Mouse (Mus musculus): ENCODE results near the gene Hcfc1r1. TPM values are rescaled to one million over a fixed set of nuclear protein-coding genes. Genes with fewer than 3 reads are reported as not detected.

Gene Hcfc1r1
- polyA plus RNA-seq, 1 experiment from 2014 or later, result 68.9 TPM

DNA sequence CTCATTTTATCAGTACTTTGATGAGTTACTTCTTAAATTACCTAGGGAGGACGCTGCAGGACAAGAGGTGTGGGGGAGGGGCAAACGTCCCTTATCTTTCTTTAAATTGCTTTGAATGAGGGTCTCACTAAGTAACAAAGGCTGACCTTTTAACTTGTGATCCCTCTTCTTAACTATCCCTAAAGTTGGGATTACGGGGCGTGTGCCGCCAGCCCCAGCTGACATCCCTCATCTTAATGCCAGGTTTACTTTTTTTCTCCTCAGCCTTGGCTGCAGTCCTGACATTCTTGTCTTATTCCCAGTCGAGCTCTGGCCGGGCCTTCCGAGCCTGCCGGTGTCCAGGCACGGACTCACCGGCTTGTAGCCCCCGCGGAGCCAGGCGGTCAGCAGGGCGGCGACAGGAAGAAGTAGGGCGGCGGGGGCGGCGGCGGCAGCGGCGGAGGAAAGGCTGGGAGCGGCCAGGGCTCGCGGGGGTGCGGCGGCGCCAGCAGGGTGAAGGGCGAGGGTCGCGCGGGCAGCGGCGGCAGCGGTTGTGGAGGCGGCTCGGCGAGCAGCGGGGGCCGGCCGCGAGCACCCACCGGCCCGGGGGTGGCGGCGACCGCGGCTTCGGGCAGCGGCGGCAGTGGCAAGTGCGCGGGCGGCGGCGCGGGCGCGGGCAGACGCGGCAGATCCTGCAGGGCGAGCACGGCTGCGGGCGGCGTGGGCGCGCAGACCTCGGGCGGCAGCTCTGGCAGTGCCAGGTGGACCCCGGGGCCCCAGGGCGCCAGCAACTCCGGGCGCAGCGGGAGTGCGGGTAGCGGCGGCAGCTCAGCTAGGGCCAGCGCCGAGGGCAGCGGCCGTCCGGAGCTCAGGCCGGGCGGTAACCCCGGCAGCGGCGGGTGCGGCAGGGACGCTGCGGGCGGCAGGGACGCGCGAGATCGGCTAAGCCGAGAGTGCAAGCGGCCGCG lies 26.0 kb downstream of the Hcfc1r1 start:
- under 1% methylated on average over 94 of the region's 101 CpGs for WGBS
- ATAC-seq, result peak; percentile 65
- peak overlapping the region; percentile 100 for H3K4me2 ChIP-seq (replicated peaks)
- H3K27me3 ChIP-seq (replicated peaks), result peaks cover 6% of the 10 kb centered on the region; the same call in 1 of the 2 replicates
- peak overlapping the region; percentile 55 for H3K9ac ChIP-seq
- H3K27ac ChIP-seq, result no peak overlapping the region
- H3K36me3 ChIP-seq, result no peaks in the 10 kb centered on the region
- no peaks in the 10 kb centered on the region for H3K9me3 ChIP-seq
- peak overlapping the region; percentile 77 for H3K4me3 ChIP-seq (replicated peaks)
- peaks cover 12% of the 10 kb centered on the region; the same call in 1 of the 2 replicates for H3K4me1 ChIP-seq (replicated peaks)

DNA sequence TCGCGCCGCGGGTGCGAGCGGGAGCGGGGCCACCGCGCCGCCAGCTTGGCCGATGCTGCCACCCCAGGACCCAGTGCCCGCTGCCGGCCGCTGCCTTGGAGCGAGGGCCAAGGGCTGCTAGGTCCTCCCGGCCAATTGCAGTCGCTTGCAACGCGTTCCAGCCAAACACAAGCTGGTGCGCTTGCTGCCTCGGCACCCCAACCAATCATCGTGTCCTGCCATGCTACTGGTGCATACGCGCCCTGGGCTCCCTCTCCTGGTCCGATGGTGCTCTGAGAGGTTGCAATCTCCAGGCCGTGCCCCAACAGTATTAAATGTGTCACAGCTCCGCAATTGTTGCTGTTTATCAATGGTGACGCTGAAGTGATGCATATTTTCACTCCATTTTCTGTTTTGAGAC lies 26.7 kb downstream of the Hcfc1r1 start:
- 0% methylated on average over 24 of the region's 28 CpGs for WGBS
- H3K4me3 ChIP-seq (replicated peaks), result peak overlapping the region; percentile 77
- peak overlapping the region; percentile 55 for H3K9ac ChIP-seq
- peaks cover 6% of the 10 kb centered on the region; the same call in 1 of the 2 replicates for H3K27me3 ChIP-seq (replicated peaks)
- peak; percentile 97 for ATAC-seq
- H3K4me1 ChIP-seq (replicated peaks), result 0 out of 2 replicates have a peak, but pooled peaks cover 7% of the 10 kb centered on the region
- peak overlapping the region; percentile 100 for H3K4me2 ChIP-seq (replicated peaks)
- H3K36me3 ChIP-seq, result no peaks in the 10 kb centered on the region
- H3K27ac ChIP-seq, result no peak overlapping the region
- no peaks in the 10 kb centered on the region for H3K9me3 ChIP-seq

GRCm38 (mm10) chr17:23703301-23703700 lies 29.9 kb downstream of the Hcfc1r1 start:
- 87% methylated on average over 9 of the region's 9 CpGs for WGBS
- no peaks in the 10 kb centered on the region for H3K36me3 ChIP-seq
- no peak overlapping the region for H3K27ac ChIP-seq
- no peaks in the 10 kb centered on the region for H3K9me3 ChIP-seq
- H3K4me2 ChIP-seq (replicated peaks), result no peak overlapping the region
- peaks cover 6% of the 10 kb centered on the region; the same call in 1 of the 2 replicates for H3K27me3 ChIP-seq (replicated peaks)
- H3K9ac ChIP-seq, result no peak overlapping the region
- no peak for ATAC-seq
- 0 out of 2 replicates have a peak, but pooled peaks cover 8% of the 10 kb centered on the region for H3K4me1 ChIP-seq (replicated peaks)
- no peak overlapping the region for H3K4me3 ChIP-seq (replicated peaks)

GRCm38 (mm10) chr17:23704741-23705140 lies 31.3 kb downstream of the Hcfc1r1 start:
- 60% methylated on average over 7 of the region's 7 CpGs for WGBS
- Histone ChIP-seq H3K4me1 (replicated peaks) (0 out of 2 replicates have a peak, but pooled peaks cover 2% of the 10 kb centered on the region), H3K27ac (no peak overlapping the region), H3K36me3 (no peaks in the 10 kb centered on the region), H3K4me3 (replicated peaks) (no peak overlapping the region), H3K9ac (no peak overlapping the region), H3K9me3 (no peaks in the 10 kb centered on the region), H3K27me3 (replicated peaks) (peaks cover 3% of the 10 kb centered on the region; the same call in 1 of the 2 replicates), H3K4me2 (replicated peaks) (no peak overlapping the region)
- no peak for ATAC-seq

DNA sequence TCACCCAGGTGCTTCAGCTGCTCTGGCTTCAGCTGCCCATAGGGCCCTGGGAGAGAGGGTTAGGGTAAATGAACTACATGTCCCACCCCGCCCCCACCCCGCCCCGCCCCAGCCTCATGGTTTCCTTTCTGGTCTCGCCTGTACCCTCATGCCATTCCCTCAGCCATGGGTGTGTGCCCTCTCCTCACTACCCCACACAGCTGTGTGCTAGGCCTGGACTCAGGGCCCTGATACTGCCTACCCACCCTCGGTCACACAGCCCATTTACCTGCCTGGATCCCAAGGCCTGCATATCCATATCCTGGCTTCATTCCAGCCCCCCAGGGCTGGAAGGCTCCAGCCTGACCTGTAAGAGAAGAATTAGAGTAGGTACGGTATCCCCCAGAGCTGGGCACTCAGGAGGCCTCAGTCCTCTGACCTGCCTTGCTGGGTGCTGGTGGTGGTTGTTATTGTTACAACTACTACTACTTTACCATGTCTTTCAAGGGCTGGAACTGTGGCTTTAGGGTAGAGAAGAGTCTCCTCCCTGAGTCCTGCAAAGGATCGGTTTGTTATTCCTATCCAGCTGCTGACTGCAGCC lies 32.2 kb downstream of the Hcfc1r1 start:
- WGBS, result 75% methylated on average over 7 of the region's 7 CpGs

DNA sequence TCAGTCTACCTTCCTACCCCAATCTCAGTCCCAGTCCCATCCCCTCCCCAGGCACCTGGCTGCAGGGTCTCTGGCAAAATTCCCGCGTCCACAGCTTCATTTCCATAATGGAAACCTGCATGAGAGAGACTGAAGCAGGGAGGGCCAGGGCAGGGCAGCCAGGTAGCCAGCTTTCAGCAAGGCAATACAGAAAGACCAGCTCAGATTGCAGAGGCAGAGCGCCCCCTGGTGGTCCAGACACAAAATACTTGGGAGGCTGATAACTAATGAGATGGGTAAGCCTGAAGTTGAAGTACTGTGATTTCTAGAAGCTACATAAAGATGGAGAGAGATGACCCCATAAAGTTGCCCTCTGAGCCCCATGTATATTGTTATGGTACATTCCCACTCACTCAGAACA lies 32.8 kb downstream of the Hcfc1r1 start:
- H3K36me3 ChIP-seq, result no peaks in the 10 kb centered on the region
- no peaks in the 10 kb centered on the region for H3K9me3 ChIP-seq
- H3K4me2 ChIP-seq (replicated peaks), result no peak overlapping the region
- no peak overlapping the region for H3K9ac ChIP-seq
- H3K27me3 ChIP-seq (replicated peaks), result no peaks in the 10 kb centered on the region
- H3K27ac ChIP-seq, result no peak overlapping the region
- ATAC-seq, result peak; percentile 82
- 0 out of 2 replicates have a peak, but pooled peaks cover 2% of the 10 kb centered on the region for H3K4me1 ChIP-seq (replicated peaks)
- no peak overlapping the region for H3K4me3 ChIP-seq (replicated peaks)
- WGBS, result 0% methylated on average over 3 of the region's 3 CpGs

More for the DNA sequence above, 32.2 kb downstream of the Hcfc1r1 start:
- Histone ChIP-seq H3K36me3 (no peaks in the 10 kb centered on the region), H3K9me3 (no peaks in the 10 kb centered on the region), H3K4me3 (replicated peaks) (no peak overlapping the region), H3K9ac (no peak overlapping the region), H3K4me2 (replicated peaks) (no peak overlapping the region), H3K4me1 (replicated peaks) (0 out of 2 replicates have a peak, but pooled peaks cover 2% of the 10 kb centered on the region), H3K27ac (no peak overlapping the region), H3K27me3 (replicated peaks) (no peaks in the 10 kb centered on the region)
- peak; percentile 29 for ATAC-seq

GRCm38 (mm10) chr17:23717003-23717402 lies 43.6 kb downstream of the Hcfc1r1 start:
- H3K4me1 ChIP-seq (replicated peaks), result peaks cover 5% of the 10 kb centered on the region
- H3K4me3 ChIP-seq (replicated peaks), result no peak overlapping the region
- H3K4me2 ChIP-seq (replicated peaks), result no peak overlapping the region
- no peaks in the 10 kb centered on the region for H3K36me3 ChIP-seq
- ATAC-seq, result no peak
- H3K9me3 ChIP-seq, result no peaks in the 10 kb centered on the region
- H3K27ac ChIP-seq, result no peak overlapping the region
- no peak overlapping the region for H3K9ac ChIP-seq
- 58% methylated on average over 2 of the region's 2 CpGs for WGBS
- no peaks in the 10 kb centered on the region for H3K27me3 ChIP-seq (replicated peaks)

GRCm38 (mm10) chr17:23719455-23719854 lies 46.1 kb downstream of the Hcfc1r1 start:
- H3K9me3 ChIP-seq, result no peaks in the 10 kb centered on the region
- 31% methylated on average over 1 of the region's 1 CpGs for WGBS
- no peaks in the 10 kb centered on the region for H3K27me3 ChIP-seq (replicated peaks)
- H3K4me2 ChIP-seq (replicated peaks), result no peak overlapping the region
- no peak overlapping the region for H3K9ac ChIP-seq
- no peak overlapping the region for H3K4me3 ChIP-seq (replicated peaks)
- ATAC-seq, result no peak
- H3K4me1 ChIP-seq (replicated peaks), result peaks cover 5% of the 10 kb centered on the region
- H3K36me3 ChIP-seq, result no peaks in the 10 kb centered on the region
- no peak overlapping the region for H3K27ac ChIP-seq

- Histone ChIP-seq H3K9me3 (no peaks in the 10 kb centered on the region), H3K9ac (no peak overlapping the region), H3K4me3 (replicated peaks) (no peak overlapping the region), H3K4me2 (replicated peaks) (no peak overlapping the region), H3K4me1 (replicated peaks) (peaks cover 12% of the 10 kb centered on the region), H3K27me3 (replicated peaks) (no peaks in the 10 kb centered on the region), H3K36me3 (no peaks in the 10 kb centered on the region), H3K27ac (no peak overlapping the region)
- WGBS, result 83% methylated on average over 2 of the region's 2 CpGs
- ATAC-seq, result no peak
Measured at GRCm38 (mm10) chr17:23721886-23722285, 48.5 kb downstream of the Hcfc1r1 start.

DNA sequence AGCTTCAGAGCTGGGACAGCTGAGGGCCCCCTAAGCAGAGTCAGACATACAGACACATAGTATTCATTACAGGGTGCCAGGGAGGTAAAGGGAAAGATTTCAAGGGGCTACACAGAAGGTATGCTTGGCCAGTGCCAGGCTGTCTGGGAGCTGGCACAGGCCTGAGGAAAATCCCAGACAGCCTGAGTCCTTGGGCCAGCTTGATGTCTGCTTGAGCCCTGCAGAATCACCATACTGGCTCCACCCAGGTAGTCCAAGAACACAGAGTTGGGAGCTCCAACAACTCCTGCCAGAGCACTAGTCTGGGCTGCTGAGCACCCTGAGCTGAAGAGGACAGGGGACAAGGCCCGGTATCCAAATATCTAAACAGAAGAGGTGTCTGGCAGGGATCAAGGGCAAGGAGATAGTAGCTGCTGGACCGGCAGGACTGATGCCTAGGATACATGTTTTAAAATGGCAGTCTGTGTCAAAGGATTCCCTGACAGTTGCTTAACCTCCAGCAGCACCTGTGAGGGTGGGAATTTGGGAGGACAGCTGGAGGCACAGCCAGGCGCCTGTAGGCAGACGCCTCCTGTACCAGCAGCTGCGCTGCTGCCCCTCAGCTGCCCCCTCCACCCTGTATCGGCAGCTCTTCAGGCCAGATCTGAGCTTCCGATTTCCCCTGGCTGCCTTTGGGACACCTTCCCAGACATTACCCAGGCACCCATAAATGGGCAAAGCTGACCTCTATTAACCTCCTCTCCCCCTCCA lies 49.2 kb downstream of the Hcfc1r1 start, which contains the start of gene 1520401A03Rik:
Gene 1520401A03Rik, minus strand, starts transcription at position 408 of the 750 bp plus-strand sequence.
- no peaks in the 10 kb centered on the region for H3K27me3 ChIP-seq (replicated peaks)
- H3K36me3 ChIP-seq, result no peaks in the 10 kb centered on the region
- WGBS, result 66% methylated on average over 7 of the region's 7 CpGs
- H3K27ac ChIP-seq, result no peak within 1 kb of the TSS
- H3K9me3 ChIP-seq, result no peaks in the 10 kb centered on the region
- no peak within 1 kb of the TSS for H3K9ac ChIP-seq
- H3K4me3 ChIP-seq (replicated peaks), result no peak within 1 kb of the TSS
- no peak within 1 kb of the TSS for H3K4me2 ChIP-seq (replicated peaks)
- H3K4me1 ChIP-seq (replicated peaks), result peaks cover 12% of the 10 kb centered on the region
- no peak for ATAC-seq
